20 mouse cellular contexts compared by ENCODE assay signal in genomic region chr12:88457021-88457420, GRCm38 (mm10).
DNase-seq lines count a peak whose midpoint lies in the region; ATAC-seq lines count a peak whose summit lies in the region.
"Had no signal": no experiment of that assay in that cellular context is flagged by ENCODE, and none has a peak within 500 bp of the region (broad histone marks: within the 10 kb centered on the region; RNA-seq: fewer than 3 reads in every experiment).

No protein-coding gene starts in this region.

- DNase-seq in heart, adult 11 months: peak; percentile 81
- no peak for DNase-seq in heart, embryonic 10.5 days (ENCODE audit: low spot score)
- DNase-seq in MEL-GATA-1-ER (ENCODE audit: extremely low read depth, low read depth): peak; percentile 28
- DNase-seq in left cerebral cortex, postnatal 10 days (ENCODE audit: extremely low spot score in 1 of 2, low spot score in 2 of 2): no peak
- DNase-seq: adrenal gland, adult 2 months; adrenal gland, postnatal 10 days; adrenal gland, postnatal 25 days; B cell, adult 2 months; cerebellum, adult 11-12 months; cerebellum, adult 2 months; cerebellum, adult 9-10 months; cerebellum, postnatal 25 days; forebrain, postnatal 0 days had no signal

- H3K9me3 ChIP-seq in heart, embryonic 10.5 days: no peaks in the 10 kb centered on the region
- H3K9me3 ChIP-seq: embryonic facial prominence, embryonic 10.5 days; embryonic facial prominence, embryonic 12.5 days; forebrain, embryonic 13.5 days; forebrain, embryonic 15.5 days had no signal

- 82% methylated on average over 1 of the region's 1 CpGs for whole genome bisulfite sequencing in heart, embryonic 10.5 days

- peaks cover 11% of the 10 kb centered on the region for H3K4me1 ChIP-seq in heart, embryonic 10.5 days
- H3K4me1 ChIP-seq: embryonic facial prominence, embryonic 10.5 days; embryonic facial prominence, embryonic 12.5 days; forebrain, embryonic 13.5 days; forebrain, embryonic 15.5 days had no signal

- H3K27ac ChIP-seq in heart, embryonic 10.5 days: no peak overlapping the region
- H3K27ac ChIP-seq: embryonic facial prominence, embryonic 10.5 days; embryonic facial prominence, embryonic 12.5 days; forebrain, embryonic 13.5 days; forebrain, embryonic 15.5 days had no signal

- peaks cover 12% of the 10 kb centered on the region for H3K36me3 ChIP-seq in heart, embryonic 10.5 days

- ATAC-seq in megakaryocyte, adult 5-6 weeks (ENCODE audit: poor library complexity, severe bottlenecking): no peak
- ATAC-seq: CD4-positive, CD25-positive, alpha-beta regulatory T cell, adult 4 months; forebrain, embryonic 13.5 days; forebrain, embryonic 15.5 days; forebrain, postnatal 0 days had no signal

- intact Hi-C loops in left cerebral cortex, postnatal 10 days (cut with DNase I): no loop called here

- H3K27me3 ChIP-seq in heart, embryonic 10.5 days (ENCODE audit: insufficient read depth, poor library complexity, severe bottlenecking): no peaks in the 10 kb centered on the region
- H3K27me3 ChIP-seq: CH12.LX; embryonic facial prominence, embryonic 12.5 days; forebrain, embryonic 13.5 days; forebrain, embryonic 15.5 days had no signal

- no peak overlapping the region for H3K4me3 ChIP-seq in heart, embryonic 10.5 days
- H3K4me3 ChIP-seq: embryonic facial prominence, embryonic 10.5 days; embryonic facial prominence, embryonic 12.5 days; forebrain, embryonic 13.5 days; forebrain, embryonic 15.5 days had no signal

Comparison
In these comparisons a context has a peak if more than half of its experiments do, and no peak if none do; other contexts are left out.
1. DNase-seq: peak in heart, adult 11 months (single experiment) and MEL-GATA-1-ER (single experiment); none in heart, embryonic 10.5 days (single experiment) and left cerebral cortex, postnatal 10 days (0 of 2).